In genomic region chr11:30159545-30160255, GRCm38 (mm10) we compare ENCODE assay signal across 10 mouse cellular contexts.
DNase-seq lines count a peak whose midpoint lies in the region; ATAC-seq and TF ChIP-seq lines count a peak whose summit lies in the region.
"Had no signal": no experiment of that assay in that cellular context is flagged by ENCODE, and none has a peak within 500 bp of the region (broad histone marks: within the 10 kb centered on the region; RNA-seq: fewer than 3 reads in every experiment).

No protein-coding gene starts in this region.

- H3K36me3 ChIP-seq in heart, embryonic 15.5 days: peaks cover 18% of the 10 kb centered on the region; the same call in 1 of the 2 replicates
- peaks cover 13% of the 10 kb centered on the region; the same call in 1 of the 2 replicates for H3K36me3 ChIP-seq in lung, postnatal 0 days (ENCODE audit: insufficient read depth, low read length)
- H3K36me3 ChIP-seq in liver, embryonic 16.5 days (ENCODE audit: control insufficient read depth, insufficient read depth): no peaks in the 10 kb centered on the region
- H3K36me3 ChIP-seq: forebrain, embryonic 12.5 days had no signal

- ATAC-seq in heart, embryonic 15.5 days (replicated peaks; ENCODE audit: insufficient number of reproducible peaks, insufficient read depth, low FRiP score, low read depth): no peak
- no peak for ATAC-seq in lung, postnatal 0 days
- ATAC-seq in liver, embryonic 16.5 days (ENCODE audit: low read depth): no peak

- peaks cover 89% of the 10 kb centered on the region for H3K4me1 ChIP-seq in heart, embryonic 15.5 days (replicated peaks)
- H3K4me1 ChIP-seq in lung, postnatal 0 days (ENCODE audit: insufficient read depth, low read depth, low read length): peaks cover 23% of the 10 kb centered on the region
- peaks cover 60% of the 10 kb centered on the region for H3K4me1 ChIP-seq in liver, embryonic 16.5 days (ENCODE audit: control insufficient read depth, low read depth, low read length)

- no peak overlapping the region for H3K9ac ChIP-seq in heart, embryonic 15.5 days
- no peak overlapping the region for H3K9ac ChIP-seq in lung, postnatal 0 days (replicated peaks; ENCODE audit: low read depth)
- 0 out of 2 replicates have a peak overlapping the region, but pooled peaks have one; percentile 13 for H3K9ac ChIP-seq in liver, embryonic 16.5 days (ENCODE audit: low read depth, low read length)
- H3K9ac ChIP-seq: forebrain, embryonic 12.5 days had no signal

- no peak for TF ChIP-seq CTCF in lung, postnatal 0 days (IDR thresholded peaks at IDR 0.05)

- 82% methylated on average over 4 of the region's 4 CpGs for WGBS in heart, embryonic 15.5 days
- 86% methylated on average over 4 of the region's 4 CpGs for WGBS in lung, postnatal 0 days
- 85% methylated on average over 4 of the region's 4 CpGs for WGBS in liver, embryonic 16.5 days (ENCODE audit: insufficient replicate concordance)

- H3K27me3 ChIP-seq in heart, embryonic 15.5 days: no peaks in the 10 kb centered on the region
- H3K27me3 ChIP-seq in lung, postnatal 0 days (replicated peaks; ENCODE audit: insufficient read depth, low read length): no peaks in the 10 kb centered on the region
- H3K27me3 ChIP-seq in liver, embryonic 16.5 days (ENCODE audit: control insufficient read depth, insufficient read depth, low read depth, low read length): no peaks in the 10 kb centered on the region
- H3K27me3 ChIP-seq: forebrain, embryonic 12.5 days had no signal

- TF ChIP-seq EP300 in lung, postnatal 0 days (IDR thresholded peaks at IDR 0.05): no peak

- H3K27ac ChIP-seq in heart, embryonic 15.5 days: peak overlapping the region; percentile 88
- H3K27ac ChIP-seq in lung, postnatal 0 days (ENCODE audit: low read length): peak overlapping the region; percentile 67
- peak overlapping the region; percentile 45 for H3K27ac ChIP-seq in liver, embryonic 16.5 days (ENCODE audit: low read length)
- H3K27ac ChIP-seq: forebrain, embryonic 12.5 days had no signal

- H3K9me3 ChIP-seq in heart, embryonic 15.5 days (replicated peaks): no peaks in the 10 kb centered on the region
- no peaks in the 10 kb centered on the region for H3K9me3 ChIP-seq in lung, postnatal 0 days (ENCODE audit: low read length)
- H3K9me3 ChIP-seq in liver, embryonic 16.5 days (replicated peaks; ENCODE audit: control insufficient read depth, low read length): no peaks in the 10 kb centered on the region
- H3K9me3 ChIP-seq: forebrain, embryonic 12.5 days had no signal

- H3K4me2 ChIP-seq in heart, embryonic 15.5 days: no peak overlapping the region
- no peak overlapping the region for H3K4me2 ChIP-seq in lung, postnatal 0 days (replicated peaks; ENCODE audit: low read depth, low read length)
- 0 out of 2 replicates have a peak overlapping the region, but pooled peaks have one; percentile 40 for H3K4me2 ChIP-seq in liver, embryonic 16.5 days (ENCODE audit: low read depth, low read length)
- H3K4me2 ChIP-seq: forebrain, embryonic 12.5 days had no signal

- DNase-seq in heart, postnatal 4 days: no peak
- no peak for DNase-seq in lung, postnatal 0 days (ENCODE audit: low spot score)
- no peak for DNase-seq in lung, postnatal 4 days
- peak; percentile 65 for DNase-seq in cerebellum, adult 9-10 months
- no peak for DNase-seq in adrenal gland, postnatal 4 days (ENCODE audit: low spot score in 2 of 2)
- DNase-seq: gastrocnemius, postnatal 10 days; thymus, postnatal 36 days had no signal

- no peak overlapping the region for H3K4me3 ChIP-seq in heart, embryonic 15.5 days
- no peak overlapping the region for H3K4me3 ChIP-seq in lung, postnatal 0 days (ENCODE audit: low read depth, low read length)
- H3K4me3 ChIP-seq in liver, embryonic 16.5 days (ENCODE audit: low read depth, low read length): no peak overlapping the region
- H3K4me3 ChIP-seq: forebrain, embryonic 12.5 days had no signal
